Mouse (Mus musculus) B cell, adult 62 days (primary cell): Measurements from ENCODE around the gene Cox19. TPM values are rescaled to one million over a fixed set of nuclear protein-coding genes. Genes with fewer than 3 reads are reported as not detected.

ENCODE experiments used
- total RNA-seq: library from RNA; stranded (reverse); gene quantifications from 4 replicates; pipeline ENCODE4 v1.2.4, GENCODE M21; 2023

The Cox19 gene
- 18.2 to 23.2 TPM (median 20.8 TPM) in 4 replicates for total RNA-seq

GRCm38 (mm10) chr5:139351134-139351533 lies at the start of gene Cox19:
TSS of gene Cox19 (minus strand) at chr5:139351418.

GRCm38 (mm10) chr5:139377468-139378270 lies 26.5 kb upstream of the Cox19 start, which contains the start of gene Gpr146:
TSS of gene Gpr146 (plus strand) at chr5:139377697.

GRCm38 (mm10) chr5:139352317-139352716 lies 1.1 kb upstream of the Cox19 start, which contains the start of gene Cyp2w1:
TSS of gene Cyp2w1 (plus strand) at chr5:139352617.

GRCm38 (mm10) chr5:139325395-139325966 lies 25.7 kb downstream of the Cox19 start, which contains the start of gene Adap1:
TSS of gene Adap1 (minus strand) at chr5:139325622.

Other genes starting within 250 kb of the Cox19 start
- gene Prkar1b, start 201.4 kb downstream of the Cox19 start, total RNA-seq: 0.83 to 1.5 TPM (median 1.2 TPM) in 3 of 4 replicates, not detected in the other
- gene Dnaaf5, start 201.2 kb downstream of the Cox19 start, total RNA-seq: 11.0 to 19.5 TPM (median 14.0 TPM) in 4 replicates
- 56.6 to 69.0 TPM (median 62.6 TPM) in 4 replicates for gene Sun1, start 150.8 kb downstream of the Cox19 start, total RNA-seq
- 35.7 to 48.7 TPM (median 38.7 TPM) in 4 replicates for gene Get4, start 99.1 kb downstream of the Cox19 start, total RNA-seq
- gene Adap1, start 25.8 kb downstream of the Cox19 start, total RNA-seq: 26.4 to 35.7 TPM (median 31.7 TPM) in 4 replicates
- not detected in 4 replicates for gene Cyp2w1, start 1.2 kb upstream of the Cox19 start, total RNA-seq
- gene Gpr146, start 26.3 kb upstream of the Cox19 start, total RNA-seq: 11.2 to 11.9 TPM (median 11.4 TPM) in 4 replicates
- 1.0 TPM in 1 of 4 replicates, not detected in the others for gene C130050O18Rik, start 53.9 kb upstream of the Cox19 start, total RNA-seq
- gene Gper1, start 71.7 kb upstream of the Cox19 start, total RNA-seq: not detected in 4 replicates
- 5.9 to 9.2 TPM (median 6.5 TPM) in 4 replicates for gene 3110082I17Rik, start 109.1 kb upstream of the Cox19 start, total RNA-seq
- gene Zfand2a, start 133.1 kb upstream of the Cox19 start, total RNA-seq: 43.7 to 53.9 TPM (median 51.1 TPM) in 4 replicates
- gene Uncx, start 192.1 kb upstream of the Cox19 start, total RNA-seq: not detected in 4 replicates